Mouse (Mus musculus) v-Abl transformed pro-B cells (cell line): ENCODE measurements around the gene Anks6.

ENCODE experiments used
- in situ Hi-C, 2 experiments: fragments of 400-800 bp; cut with MboI; formaldehyde crosslinking; loops; one replicate each; pipeline ENCODE4 v1.15.1; 2025; ENCODE audit not compliant: unreplicated experiment in 2 of 2

Anks6 gene

GRCm38 (mm10) chr4:46991016-46991958, 65.9 kb downstream of the Anks6 start, which contains the start of gene Gabbr2:
TSS of gene Gabbr2 (minus strand) at chr4:46991873.
- in situ Hi-C loops = no loop called here

GRCm38 (mm10) chr4:46990281-46991015, 66.8 kb downstream of the Anks6 start:
- in situ Hi-C loops = no loop called here

GRCm38 (mm10) chr4:46989842-46990241, 67.4 kb downstream of the Anks6 start:
- in situ Hi-C loops = no loop called here

- in situ Hi-C loops = no loop called here
These were observed 68.4 kb downstream of the Anks6 start for GRCm38 (mm10) chr4:46988824-46989223.

- in situ Hi-C loops = no loop called here
These were observed 69.0 kb downstream of the Anks6 start for GRCm38 (mm10) chr4:46988257-46988656.

- in situ Hi-C loops = no loop called here
These were observed 69.4 kb downstream of the Anks6 start for GRCm38 (mm10) chr4:46987809-46988208.

- in situ Hi-C loops = no loop called here
These were observed 71.2 kb downstream of the Anks6 start for GRCm38 (mm10) chr4:46986054-46986453.

- in situ Hi-C loops = loop anchor here in 1 of 2 experiments (5.0 kb wide), 1 partner anchor 39 kb away; no protein-coding TSS in a partner anchor
These were observed 74.3 kb downstream of the Anks6 start for GRCm38 (mm10) chr4:46982912-46983311.

GRCm38 (mm10) chr4:46982094-46982493, 75.1 kb downstream of the Anks6 start:
- in situ Hi-C loops = loop anchor here in 1 of 2 experiments (5.0 kb wide), 1 partner anchor 40 kb away; no protein-coding TSS in a partner anchor

- in situ Hi-C loops = no loop called here
These were observed 78.9 kb downstream of the Anks6 start for GRCm38 (mm10) chr4:46978371-46978770.

- in situ Hi-C loops = no loop called here
These were observed 80.1 kb downstream of the Anks6 start for GRCm38 (mm10) chr4:46977161-46977560.

GRCm38 (mm10) chr4:46976671-46977071, 80.6 kb downstream of the Anks6 start:
- in situ Hi-C loops = no loop called here

- in situ Hi-C loops = no loop called here
These were observed 83.9 kb downstream of the Anks6 start for GRCm38 (mm10) chr4:46973322-46973721.

- in situ Hi-C loops = no loop called here
These were observed 89.2 kb downstream of the Anks6 start for GRCm38 (mm10) chr4:46967981-46968380.

- in situ Hi-C loops = no loop called here
These were observed 90.7 kb downstream of the Anks6 start for GRCm38 (mm10) chr4:46966551-46966950.
